Mouse (Mus musculus) neural tube, embryonic 14.5 days (tissue): Measurements from ENCODE around the gene Cacng7. TPM values are rescaled to one million over a fixed set of nuclear protein-coding genes. Genes with fewer than 3 reads are reported as not detected.

Experiments
- ATAC-seq: fragments of 200-750 bp; cut with Nextera tagmentation; 2 replicates; pipeline ENCODE4 v1.8.0; 2017; ENCODE audit warnings: low read depth, mild to moderate bottlenecking, moderate TSS enrichment, moderate library complexity
- H3K27ac ChIP-seq: fragments of 300-500 bp; sonication (generic); 2 replicates; pipeline ENCODE4 v1.5.1; 2014; ENCODE audit warnings: low read depth, mild to moderate bottlenecking, control low read depth, low read length, moderate library complexity, mixed read lengths
- H3K27me3 ChIP-seq: fragments of 300-500 bp; sonication (generic); 2 replicates; pipeline ENCODE4 v1.6.1; 2014; ENCODE audit warnings: low read length; ENCODE audit not compliant: control insufficient read depth, insufficient read depth
- H3K36me3 ChIP-seq: fragments of 300-500 bp; sonication (generic); 2 replicates; pipeline ENCODE4 v1.6.1; 2014; ENCODE audit warnings: low read length, mixed read lengths; ENCODE audit not compliant: control insufficient read depth, insufficient read depth
- H3K4me1 ChIP-seq: fragments of 300-500 bp; sonication (generic); 2 replicates; pipeline ENCODE4 v1.6.1; 2014; ENCODE audit warnings: low read length; ENCODE audit not compliant: control insufficient read depth, insufficient read depth
- H3K4me2 ChIP-seq: fragments of 300-500 bp; sonication (generic); 2 replicates; pipeline ENCODE4 v1.6.1; 2014; ENCODE audit warnings: mild to moderate bottlenecking, low read depth, low read length, control low read depth
- H3K4me3 ChIP-seq: fragments of 300-500 bp; sonication (generic); 2 replicates; pipeline ENCODE4 v1.5.1; 2014; ENCODE audit warnings: low read depth, low read length, control low read depth, mixed read lengths
- H3K9ac ChIP-seq: fragments of 300-500 bp; sonication (generic); replicated peaks from 2 replicates; pipeline ENCODE4 v1.6.1; 2014; ENCODE audit warnings: low read depth, mild to moderate bottlenecking, control low read depth, low read length, mixed read lengths
- H3K9me3 ChIP-seq: fragments of 300-500 bp; sonication (generic); 2 replicates; pipeline ENCODE4 v1.6.1; 2016; ENCODE audit warnings: low read length; ENCODE audit not compliant: control insufficient read depth
- WGBS: fragments of 180-500 bp; shearing (Covaris S2); extraction: QIAGEN DNeasy Blood & Tissue Kit; methylation state at CpG from one replicate; pipeline ENCODE4 v1.1.7; 2014; 5-methylcytosine and 5-hydroxymethylcytosine counted together
- polyA plus RNA-seq: library from polyadenylated mRNA; unstranded; fragments of >200 nt; fragmentation: Nextera tagmentation; extraction: Ambion mirVana; gene quantifications from 2 replicates; pipeline ENCODE4 v1.2.1, GENCODE M21; 2014

Cacng7 gene
- polyA plus RNA-seq, 1 experiment from 2014 or later: 5.1 TPM

- WGBS: 1% methylated on average over 26 of the region's 27 CpGs
- H3K27me3 ChIP-seq: no peaks in the 10 kb centered on the region
- peak; percentile 92 for ATAC-seq
- peak overlapping the region; percentile 61 for H3K4me3 ChIP-seq
- H3K27ac ChIP-seq: peak overlapping the region; percentile 84
- no peaks in the 10 kb centered on the region for H3K36me3 ChIP-seq
- H3K9ac ChIP-seq: peak overlapping the region; percentile 43
- H3K4me2 ChIP-seq: peak overlapping the region; percentile 79
- no peaks in the 10 kb centered on the region for H3K9me3 ChIP-seq
- peaks cover 9% of the 10 kb centered on the region; the same call in 1 of the 2 replicates for H3K4me1 ChIP-seq
These were observed 1.1 kb upstream of the Cacng7 start for GRCm38 (mm10) chr7:3331581-3332223.

GRCm38 (mm10) chr7:3332224-3332615 is 535 bp upstream of the Cacng7 start:
- peak overlapping the region; percentile 61 for H3K4me3 ChIP-seq
- peak; percentile 7; the same call in 1 of the 2 replicates for ATAC-seq
- peak overlapping the region; percentile 79 for H3K4me2 ChIP-seq
- 1% methylated on average over 4 of the region's 4 CpGs for WGBS
- peak overlapping the region; percentile 84 for H3K27ac ChIP-seq
- no peaks in the 10 kb centered on the region for H3K36me3 ChIP-seq
- peak overlapping the region; percentile 80; the same call in 1 of the 2 replicates for H3K9ac ChIP-seq
- H3K4me1 ChIP-seq: peaks cover 9% of the 10 kb centered on the region; the same call in 1 of the 2 replicates
- H3K9me3 ChIP-seq: no peaks in the 10 kb centered on the region
- no peaks in the 10 kb centered on the region for H3K27me3 ChIP-seq

DNA sequence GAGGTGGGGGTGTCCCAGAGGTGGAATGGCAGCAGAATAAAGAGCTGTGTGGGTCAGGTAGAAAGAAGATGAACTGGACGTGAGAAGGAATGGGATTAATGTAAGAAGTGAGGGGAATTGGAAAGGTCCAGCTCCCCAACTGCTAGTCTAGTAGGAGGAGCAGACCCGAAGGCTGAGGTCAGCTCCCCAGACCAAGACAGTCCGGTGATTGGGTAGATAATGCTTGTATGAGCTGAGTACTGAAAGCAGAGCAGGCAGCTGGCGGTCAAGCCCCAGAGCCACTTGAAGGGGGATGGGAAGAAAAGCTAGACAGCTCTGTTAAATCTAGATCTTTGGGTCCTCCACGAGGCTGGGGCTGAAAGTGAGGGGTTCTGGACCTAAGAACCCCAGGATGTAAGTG is 787 bp downstream of the Cacng7 start:
- no peak for ATAC-seq
- WGBS: 4% methylated on average over 5 of the region's 5 CpGs
- H3K4me3 ChIP-seq: peak overlapping the region; percentile 61
- H3K9me3 ChIP-seq: no peaks in the 10 kb centered on the region
- no peaks in the 10 kb centered on the region; the same call in 1 of the 2 replicates for H3K36me3 ChIP-seq
- peaks cover 9% of the 10 kb centered on the region; the same call in 1 of the 2 replicates for H3K4me1 ChIP-seq
- no peaks in the 10 kb centered on the region for H3K27me3 ChIP-seq
- no peak overlapping the region for H3K27ac ChIP-seq
- peak overlapping the region; percentile 79 for H3K4me2 ChIP-seq
- peak overlapping the region; percentile 80 for H3K9ac ChIP-seq

DNA sequence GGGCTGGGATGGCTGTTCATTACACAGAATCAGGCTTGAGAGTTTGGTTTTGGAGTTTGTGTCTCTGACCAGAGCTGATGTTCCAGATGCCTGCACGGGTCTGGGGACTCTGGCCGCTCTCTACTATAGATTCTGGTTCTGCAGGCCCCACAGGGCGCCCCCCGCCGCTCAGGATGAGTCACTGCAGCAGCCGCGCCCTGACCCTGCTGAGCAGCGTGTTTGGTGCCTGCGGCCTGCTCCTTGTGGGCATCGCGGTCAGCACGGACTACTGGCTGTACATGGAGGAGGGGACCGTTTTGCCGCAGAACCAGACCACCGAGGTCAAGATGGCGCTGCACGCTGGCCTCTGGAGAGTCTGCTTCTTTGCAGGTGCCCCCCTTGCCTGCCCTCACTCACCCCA is 3.7 kb downstream of the Cacng7 start:
- Histone ChIP-seq H3K27ac (no peak overlapping the region), H3K4me2 (no peak overlapping the region), H3K27me3 (no peaks in the 10 kb centered on the region), H3K4me1 (peaks cover 9% of the 10 kb centered on the region; the same call in 1 of the 2 replicates), H3K9me3 (no peaks in the 10 kb centered on the region), H3K36me3 (peaks cover 16% of the 10 kb centered on the region), H3K4me3 (no peak overlapping the region), H3K9ac (no peak overlapping the region)
- no peak for ATAC-seq
- 70% methylated on average over 17 of the region's 17 CpGs for whole genome bisulfite sequencing

GRCm38 (mm10) chr7:3338286-3338935 is 5.7 kb downstream of the Cacng7 start:
- Histone ChIP-seq H3K27ac (no peak overlapping the region), H3K9me3 (no peaks in the 10 kb centered on the region), H3K4me2 (no peak overlapping the region), H3K4me1 (peaks cover 9% of the 10 kb centered on the region; the same call in 1 of the 2 replicates), H3K27me3 (no peaks in the 10 kb centered on the region), H3K9ac (no peak overlapping the region), H3K4me3 (no peak overlapping the region), H3K36me3 (peaks cover 23% of the 10 kb centered on the region)
- ATAC-seq: no peak
- WGBS: 89% methylated on average over 11 of the region's 11 CpGs

GRCm38 (mm10) chr7:3339010-3339409 is 6.3 kb downstream of the Cacng7 start:
- Histone ChIP-seq H3K27ac (no peak overlapping the region), H3K4me2 (no peak overlapping the region), H3K9ac (no peak overlapping the region), H3K36me3 (peaks cover 27% of the 10 kb centered on the region), H3K4me3 (no peak overlapping the region), H3K4me1 (0 out of 2 replicates have a peak, but pooled peaks cover 3% of the 10 kb centered on the region), H3K9me3 (no peaks in the 10 kb centered on the region), H3K27me3 (no peaks in the 10 kb centered on the region)
- WGBS: 94% methylated on average over 11 of the region's 11 CpGs
- ATAC-seq: no peak

DNA sequence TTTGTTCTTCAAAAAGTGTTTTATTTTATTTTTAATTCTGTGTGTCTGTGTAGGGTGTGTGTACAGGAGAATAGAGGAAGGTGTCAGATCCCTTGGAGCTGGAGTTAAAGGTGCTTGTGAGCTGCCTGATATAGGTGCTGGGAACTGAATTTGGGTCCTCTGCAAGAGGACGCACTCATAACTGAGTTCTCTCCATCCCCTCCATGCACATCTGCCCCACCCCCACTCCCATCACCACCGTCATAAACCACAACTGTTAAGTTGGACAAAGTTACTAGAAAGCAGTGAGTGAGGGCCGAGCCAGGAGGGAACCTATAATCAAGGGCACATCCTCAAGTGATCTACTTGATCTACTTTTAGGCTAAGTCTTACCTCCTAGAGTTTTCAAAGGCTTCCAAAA is 11.1 kb downstream of the Cacng7 start:
- Histone ChIP-seq H3K9ac (no peak overlapping the region), H3K9me3 (no peaks in the 10 kb centered on the region), H3K4me3 (no peak overlapping the region), H3K27ac (no peak overlapping the region), H3K4me1 (no peaks in the 10 kb centered on the region), H3K27me3 (no peaks in the 10 kb centered on the region), H3K36me3 (peaks cover 32% of the 10 kb centered on the region), H3K4me2 (no peak overlapping the region)
- WGBS: 94% methylated on average over 3 of the region's 3 CpGs
- no peak for ATAC-seq

GRCm38 (mm10) chr7:3345301-3345700 is 12.5 kb downstream of the Cacng7 start:
- H3K4me1 ChIP-seq: no peaks in the 10 kb centered on the region
- H3K4me3 ChIP-seq: no peak overlapping the region
- H3K9me3 ChIP-seq: no peaks in the 10 kb centered on the region
- WGBS: 94% methylated on average over 3 of the region's 3 CpGs
- peaks cover 32% of the 10 kb centered on the region for H3K36me3 ChIP-seq
- no peak overlapping the region for H3K9ac ChIP-seq
- ATAC-seq: no peak
- H3K4me2 ChIP-seq: no peak overlapping the region
- H3K27ac ChIP-seq: no peak overlapping the region
- H3K27me3 ChIP-seq: no peaks in the 10 kb centered on the region
